Mouse (Mus musculus) heart, adult 11 months (tissue): Measurements from ENCODE around the gene Msrb1.
A peak's percentile ranks its signal among the peaks of the same experiment; 100 is the strongest.
"Not testable (repeated sequence)": the region's sequence is repeated elsewhere in the genome, so short reads cannot be mapped to it uniquely, and the experiment has no call there.

Source experiments
- DNase-seq: peaks from one replicate; pipeline ENCODE4 v3.0.0; 2022

Gene Msrb1

DNA sequence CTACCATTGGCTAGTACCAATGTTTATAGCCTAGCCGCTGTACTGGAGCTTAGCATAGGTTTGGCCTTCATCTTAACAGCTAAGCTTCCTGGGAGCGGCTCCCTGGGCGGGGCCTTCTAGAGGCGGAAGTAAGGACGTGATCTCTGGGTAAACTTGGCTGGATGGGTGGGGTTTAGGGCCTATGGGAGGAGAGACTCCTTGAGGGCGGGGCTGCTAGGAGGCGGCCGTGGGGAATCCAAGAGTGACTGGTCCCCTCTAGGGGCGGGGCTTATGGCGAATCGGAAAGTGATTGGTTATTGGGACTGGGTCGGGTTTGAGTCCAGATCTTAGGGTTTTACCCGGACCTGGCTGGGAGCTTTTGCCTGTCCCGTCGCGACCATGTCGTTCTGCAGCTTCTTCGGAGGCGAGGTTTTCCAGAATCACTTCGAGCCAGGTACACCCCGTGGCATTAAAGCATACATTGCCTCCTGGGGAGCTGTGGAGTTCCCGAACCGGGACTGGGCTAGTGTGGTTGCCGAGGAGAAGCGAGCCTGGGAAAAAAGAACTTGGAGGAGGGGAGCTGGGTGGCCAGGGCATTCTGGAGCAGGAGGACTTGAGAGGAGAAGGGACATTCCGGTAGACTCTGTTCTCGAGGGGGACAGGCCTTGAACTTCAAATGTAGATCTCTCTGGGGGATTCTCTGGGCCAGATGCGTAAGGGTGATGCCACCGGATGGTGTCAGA lies at the start of gene Msrb1:
Gene Msrb1 (plus strand): TSS at position 313 of the 722 bp plus-strand sequence.
- DNase-seq, result peak; percentile 100

GRCm38 (mm10) chr17:24687146-24687595 lies 49.3 kb upstream of the Msrb1 start:
- DNase-seq, result peak; percentile 96

DNA sequence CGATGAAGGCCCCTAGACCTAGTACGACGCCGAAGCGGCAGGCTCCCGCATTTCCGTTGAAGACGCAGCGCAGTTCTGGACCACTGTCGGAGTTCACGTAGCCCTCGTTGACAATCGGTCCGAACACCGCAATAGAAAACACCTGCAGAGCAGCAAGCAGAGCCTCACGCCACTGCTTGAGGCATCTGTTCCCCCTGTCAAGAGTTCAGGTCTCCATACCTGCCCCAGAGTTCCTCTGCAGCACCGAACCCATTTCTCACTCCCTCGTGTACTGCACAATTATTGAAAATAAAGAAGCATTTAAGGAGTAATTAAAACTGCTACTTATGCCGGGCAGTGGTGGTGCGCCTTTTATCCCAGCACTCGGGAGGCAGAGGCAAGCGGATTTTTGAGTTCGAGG lies 48.8 kb upstream of the Msrb1 start:
- DNase-seq, result peak; percentile 79

- peak; percentile 87 for DNase-seq
These were observed 47.0 kb upstream of the Msrb1 start, which contains the start of gene Syngr3 for GRCm38 (mm10) chr17:24689251-24690081. Gene Syngr3, minus strand, starts transcription at chr17:24689955.

- DNase-seq, result peak; percentile 87
These were observed 44.1 kb upstream of the Msrb1 start for GRCm38 (mm10) chr17:24692385-24692784.

- DNase-seq, result no peak
These were observed 41.0 kb upstream of the Msrb1 start for GRCm38 (mm10) chr17:24695326-24696010.

DNA sequence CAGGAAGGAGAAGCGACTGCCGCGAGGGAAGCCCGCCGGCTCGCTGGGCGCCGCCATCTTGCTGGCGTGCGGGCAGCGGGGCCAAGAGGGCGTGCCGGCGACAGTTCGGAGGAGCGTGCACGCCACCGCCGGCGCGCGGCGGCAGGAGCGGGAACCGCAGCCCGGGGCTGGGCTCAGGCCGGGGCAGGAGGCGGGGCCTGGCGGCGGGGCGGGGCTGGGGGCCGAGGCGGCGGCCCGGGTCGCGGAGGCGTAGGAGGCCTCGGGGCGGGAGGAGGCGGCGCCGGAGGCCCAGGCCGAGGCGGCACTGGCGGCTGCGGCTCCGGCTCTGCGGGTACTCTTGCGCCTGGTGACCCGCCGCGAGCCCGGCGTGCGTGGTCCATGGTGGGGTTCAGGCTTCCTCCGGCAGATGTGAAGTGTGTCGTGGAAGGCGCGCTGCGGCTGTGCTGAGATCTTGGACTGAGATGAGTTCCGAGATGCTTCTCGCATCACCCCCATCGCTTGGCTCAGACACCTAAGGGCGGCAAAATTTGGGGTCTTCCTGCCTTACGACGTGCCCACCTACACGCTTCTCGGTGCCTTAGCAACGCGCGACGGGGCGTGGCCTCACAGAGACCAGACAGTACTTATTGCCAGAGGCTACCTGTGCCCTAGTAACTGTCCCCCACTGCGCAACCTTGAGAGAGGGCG lies 40.3 kb upstream of the Msrb1 start, which contains the start of the genes Gfer and Noxo1:
Gene Gfer (minus strand): TSS at position 146 of the 687 bp plus-strand sequence.
Gene Noxo1 (plus strand): TSS at position 224 of the 687 bp plus-strand sequence.
- DNase-seq, result peak; percentile 99

- DNase-seq, result peak; percentile 89
These were observed 38.5 kb upstream of the Msrb1 start for GRCm38 (mm10) chr17:24697985-24698384.

- DNase-seq, result peak; percentile 90
These were observed 37.7 kb upstream of the Msrb1 start for GRCm38 (mm10) chr17:24698715-24699114.

- DNase-seq, result peak; percentile 81
These were observed 37.0 kb upstream of the Msrb1 start for GRCm38 (mm10) chr17:24699473-24699872.

DNA sequence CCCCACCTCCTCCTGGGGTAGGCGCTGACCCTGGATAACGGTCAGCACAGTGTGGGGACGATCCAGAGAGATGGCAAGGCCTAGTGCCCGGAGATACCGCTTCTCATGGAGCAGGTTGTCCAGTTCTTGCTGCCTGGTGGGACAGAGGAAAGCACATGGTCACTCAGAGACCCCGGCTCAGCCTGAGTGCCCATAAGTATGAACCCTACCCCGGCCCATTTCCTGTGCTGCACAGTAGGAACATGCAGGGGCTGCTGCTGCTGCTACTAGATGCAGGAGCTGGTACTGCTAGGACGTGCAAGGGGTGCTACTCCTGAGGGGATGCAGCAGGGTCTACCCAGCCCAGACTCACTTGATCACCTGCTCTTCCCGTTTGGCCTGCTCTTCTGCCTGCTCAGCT lies 35.2 kb upstream of the Msrb1 start:
- peak; percentile 91 for DNase-seq

DNA sequence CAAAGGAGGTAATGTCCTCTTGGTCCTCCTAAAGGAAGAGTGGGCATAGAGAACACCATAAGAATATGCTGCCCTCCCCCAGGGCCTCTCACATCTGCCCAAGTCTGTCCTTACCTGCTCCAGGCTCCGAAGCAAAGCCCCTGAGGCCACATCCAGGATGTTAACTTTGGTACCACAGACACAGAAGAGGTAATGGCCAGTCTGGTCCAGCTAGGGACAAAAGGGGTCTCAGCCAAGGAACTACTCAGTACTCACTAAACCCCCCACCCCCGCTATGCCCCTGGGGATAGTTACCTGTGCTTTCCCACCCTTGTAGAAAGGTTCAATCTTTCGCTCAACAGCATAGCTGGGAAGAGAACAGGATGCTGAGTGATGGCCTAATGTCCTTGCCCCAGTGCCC lies 30.6 kb upstream of the Msrb1 start:
- DNase-seq, result peak; percentile 92

- DNase-seq, result peak; percentile 99
These were observed 29.3 kb upstream of the Msrb1 start, which contains the start of gene Tbl3 for GRCm38 (mm10) chr17:24706982-24707800. Gene Tbl3, minus strand, starts transcription at chr17:24707660.

DNA sequence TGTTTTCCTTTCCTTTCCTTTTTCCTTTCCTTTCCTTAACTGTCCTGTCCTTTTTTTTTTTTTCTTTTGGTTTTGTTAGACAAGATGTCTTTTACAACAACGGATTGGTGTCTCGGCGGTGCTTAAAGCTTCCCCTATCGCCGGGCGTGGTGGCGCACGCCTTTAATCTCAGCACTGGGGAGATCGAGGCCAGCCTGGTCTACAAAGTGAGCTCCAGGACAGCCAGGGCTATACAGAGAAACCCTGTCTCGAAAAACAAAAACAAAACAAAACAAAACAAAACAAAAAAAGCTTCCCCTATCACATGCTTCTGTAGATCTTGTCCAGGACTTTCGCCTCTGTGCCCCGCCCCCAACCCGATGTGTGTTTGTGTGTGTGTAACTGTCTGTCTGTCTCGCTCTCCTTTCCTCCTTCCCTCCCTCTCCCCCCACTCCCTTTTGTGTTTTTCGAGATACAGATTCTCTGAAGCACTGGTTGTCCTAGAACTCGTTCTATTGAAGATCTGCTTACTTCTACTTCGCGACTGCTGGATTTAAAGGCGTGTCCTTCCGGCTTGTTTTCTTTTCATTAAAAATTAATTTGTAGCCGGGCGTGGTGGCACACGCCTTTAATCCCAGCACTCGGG lies 28.5 kb upstream of the Msrb1 start:
- DNase-seq, result peak; percentile 88

DNA sequence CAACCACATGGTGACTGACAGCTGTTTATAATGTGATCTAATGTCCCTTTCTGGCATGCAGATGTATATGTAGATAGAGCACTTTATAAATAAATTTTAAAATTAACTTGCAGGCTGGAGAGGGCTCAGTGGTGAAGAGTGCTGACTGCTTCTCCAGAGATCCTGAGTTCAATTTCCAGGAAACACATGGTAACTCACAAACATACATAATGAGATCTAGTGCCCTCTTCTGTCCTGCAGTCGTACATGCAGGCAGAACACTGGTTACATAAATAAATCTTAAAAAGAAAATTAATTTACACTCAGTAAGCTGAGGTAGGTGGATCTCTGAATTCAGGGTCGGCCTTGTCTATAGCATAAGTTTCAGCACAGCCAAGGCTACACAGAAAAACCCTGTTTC lies 27.8 kb upstream of the Msrb1 start:
- DNase-seq, result no peak

DNA sequence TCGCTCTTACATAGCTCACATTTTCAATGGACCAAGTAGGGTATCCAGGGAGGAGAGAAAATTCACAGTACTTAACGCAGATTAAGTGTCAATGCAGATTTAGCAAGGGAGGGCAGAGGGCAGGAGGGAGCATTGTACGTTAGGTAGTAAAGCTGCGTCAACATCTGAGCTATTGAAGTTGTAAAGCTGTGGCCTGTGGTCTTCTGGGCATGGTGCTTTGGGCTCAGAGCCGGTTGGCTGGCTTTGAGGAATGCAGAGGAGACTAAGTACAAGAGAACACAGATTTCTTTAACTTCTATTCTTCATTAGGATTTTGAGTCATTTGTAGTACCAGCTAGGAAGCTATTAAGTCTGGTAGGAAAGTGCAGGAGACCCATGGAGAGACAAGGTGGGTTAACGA lies 20.9 kb upstream of the Msrb1 start:
- DNase-seq, result no peak

- DNase-seq, result peak; percentile 87
These were observed 20.2 kb upstream of the Msrb1 start for GRCm38 (mm10) chr17:24716166-24716682.

- peak; percentile 89 for DNase-seq
These were observed 18.5 kb upstream of the Msrb1 start, which contains the start of the genes Rnf151 and Rps2 for GRCm38 (mm10) chr17:24717943-24718342. Gene Rnf151, minus strand, starts transcription at chr17:24718063. Gene Rps2, plus strand, starts transcription at chr17:24718116.

DNA sequence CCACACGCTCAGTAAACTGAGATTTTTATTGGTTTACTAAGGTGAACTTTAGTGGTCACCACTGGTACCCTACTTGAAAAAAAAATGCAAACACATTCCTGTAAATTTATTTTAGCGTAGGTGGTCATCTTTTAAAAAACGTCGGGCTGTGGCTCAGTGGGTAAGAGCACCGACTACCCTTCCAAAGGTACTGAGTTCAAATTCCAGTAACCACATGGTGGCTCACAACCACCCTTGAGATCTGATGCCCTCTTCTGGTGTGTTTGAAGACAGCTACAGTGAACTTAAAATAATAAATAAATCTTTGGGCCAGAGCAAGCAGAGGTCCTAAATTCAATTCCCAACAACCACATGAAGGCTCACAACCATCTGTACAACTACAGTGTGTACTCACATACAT lies 17.5 kb upstream of the Msrb1 start:
- DNase-seq, result not testable (repeated sequence)

GRCm38 (mm10) chr17:24719494-24720222 lies 16.8 kb upstream of the Msrb1 start:
- peak; percentile 100 for DNase-seq
